Mouse (Mus musculus) heart, embryonic 12.5 days (tissue): ENCODE results near the gene Alg9. TPM values are rescaled to one million over a fixed set of nuclear protein-coding genes. Genes with fewer than 3 reads are reported as not detected.

Experiments used
- ATAC-seq: fragments of 200-750 bp; cut with Nextera tagmentation; 2 replicates; pipeline ENCODE4 v1.8.0; 2017; ENCODE audit warnings: moderate TSS enrichment, moderate library complexity; ENCODE audit not compliant: insufficient number of reproducible peaks, low FRiP score
- H3K27ac ChIP-seq: fragments of 300-500 bp; sonication (generic); 2 replicates; pipeline ENCODE4 v1.5.1; 2016; ENCODE audit warnings: mild to moderate bottlenecking, moderate library complexity; ENCODE audit not compliant: poor library complexity, severe bottlenecking
- H3K27me3 ChIP-seq: fragments of 300-500 bp; sonication (generic); replicated peaks from 2 replicates; pipeline ENCODE4 v1.6.1; 2016; ENCODE audit warnings: mild to moderate bottlenecking, moderate library complexity
- H3K36me3 ChIP-seq: fragments of 300-500 bp; sonication (generic); 2 replicates; pipeline ENCODE4 v1.6.1; 2016; ENCODE audit warnings: mild to moderate bottlenecking, moderate library complexity
- H3K4me1 ChIP-seq: fragments of 300-500 bp; sonication (generic); replicated peaks from 2 replicates; pipeline ENCODE4 v1.6.1; 2016; ENCODE audit warnings: mild to moderate bottlenecking
- H3K4me2 ChIP-seq: fragments of 300-500 bp; sonication (generic); 2 replicates; pipeline ENCODE4 v1.6.1; 2016; ENCODE audit warnings: mild to moderate bottlenecking, moderate library complexity
- H3K4me3 ChIP-seq: fragments of 300-500 bp; sonication (generic); 2 replicates; pipeline ENCODE4 v1.5.1; 2016; ENCODE audit warnings: mild to moderate bottlenecking
- H3K9ac ChIP-seq: fragments of 300-500 bp; sonication (generic); 2 replicates; pipeline ENCODE4 v1.6.1; 2016; ENCODE audit warnings: mild to moderate bottlenecking, moderate library complexity
- H3K9me3 ChIP-seq: fragments of 300-500 bp; sonication (generic); replicated peaks from 2 replicates; pipeline ENCODE4 v1.6.1; 2016; ENCODE audit warnings: mild to moderate bottlenecking, moderate library complexity
- WGBS: fragments of 180-500 bp; shearing (Covaris S2); methylation state at CpG from one replicate; pipeline ENCODE4 v1.1.7; 2016; 5-methylcytosine and 5-hydroxymethylcytosine counted together
- polyA plus RNA-seq: library from polyadenylated mRNA; unstranded; fragments of >200 nt; fragmentation: Nextera tagmentation; extraction: Ambion mirVana; gene quantifications from 2 replicates; pipeline ENCODE4 v1.2.1, GENCODE M21; 2016

Alg9 gene
- polyA plus RNA-seq, 1 experiment from 2014 or later, result 38.6 TPM

- Histone ChIP-seq H3K4me2 (no peak overlapping the region), H3K27me3 (no peaks in the 10 kb centered on the region), H3K27ac (no peak overlapping the region), H3K36me3 (no peaks in the 10 kb centered on the region), H3K9me3 (no peaks in the 10 kb centered on the region), H3K9ac (no peak overlapping the region), H3K4me1 (peaks cover 34% of the 10 kb centered on the region), H3K4me3 (no peak overlapping the region)
- no peak for ATAC-seq
- WGBS, result 74% methylated on average over 3 of the region's 3 CpGs
These were observed 32.6 kb upstream of the Alg9 start for GRCm38 (mm10) chr9:50742261-50742660.

- Histone ChIP-seq H3K36me3 (no peaks in the 10 kb centered on the region), H3K4me1 (peaks cover 37% of the 10 kb centered on the region), H3K4me3 (no peak overlapping the region), H3K27me3 (no peaks in the 10 kb centered on the region), H3K27ac (no peak overlapping the region), H3K4me2 (no peak overlapping the region), H3K9ac (no peak overlapping the region), H3K9me3 (no peaks in the 10 kb centered on the region)
- WGBS, result 64% methylated on average over 2 of the region's 2 CpGs
- no peak for ATAC-seq
These were observed 32.1 kb upstream of the Alg9 start for GRCm38 (mm10) chr9:50742744-50743143.

DNA sequence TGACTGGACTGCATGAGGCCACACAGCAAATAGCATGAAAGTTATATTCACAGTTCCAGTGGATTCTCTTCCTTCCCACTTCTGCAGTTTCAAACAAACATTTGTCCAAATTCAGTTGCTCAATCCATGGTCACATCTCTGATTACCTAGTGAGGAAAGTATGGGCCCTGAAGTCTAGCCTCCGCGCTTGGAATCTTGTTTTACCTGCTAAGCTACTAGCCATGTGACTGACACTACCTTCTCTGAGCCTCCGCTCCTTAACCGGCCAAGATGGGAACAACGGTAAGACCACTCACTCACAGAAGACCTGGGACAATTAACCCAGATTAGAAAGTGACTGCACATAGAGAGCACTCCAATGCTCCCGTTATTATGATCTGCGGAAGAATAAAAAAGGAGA is 29.0 kb upstream of the Alg9 start:
- Histone ChIP-seq H3K9ac (peak overlapping the region; percentile 78), H3K9me3 (no peaks in the 10 kb centered on the region), H3K36me3 (no peaks in the 10 kb centered on the region), H3K4me3 (peak overlapping the region; percentile 56), H3K4me2 (peak overlapping the region; percentile 81), H3K27me3 (no peaks in the 10 kb centered on the region), H3K4me1 (peaks cover 33% of the 10 kb centered on the region), H3K27ac (peak overlapping the region; percentile 75)
- no peak for ATAC-seq
- WGBS, result 17% methylated on average over 7 of the region's 7 CpGs

- H3K27ac ChIP-seq, result peak within 1 kb of the TSS; percentile 75
- peak within 1 kb of the TSS; percentile 56 for H3K4me3 ChIP-seq
- H3K36me3 ChIP-seq, result no peaks in the 10 kb centered on the region
- peak within 1 kb of the TSS; percentile 78 for H3K9ac ChIP-seq
- 2% methylated on average over 19 of the region's 19 CpGs for WGBS
- no peaks in the 10 kb centered on the region for H3K9me3 ChIP-seq
- peaks cover 33% of the 10 kb centered on the region for H3K4me1 ChIP-seq
- no peaks in the 10 kb centered on the region for H3K27me3 ChIP-seq
- no peak for ATAC-seq
- peak within 1 kb of the TSS; percentile 81 for H3K4me2 ChIP-seq
These were observed 28.6 kb upstream of the Alg9 start, which contains the start of gene 2310030G06Rik for GRCm38 (mm10) chr9:50746214-50746677. Gene 2310030G06Rik, minus strand, starts transcription at chr9:50746536.

DNA sequence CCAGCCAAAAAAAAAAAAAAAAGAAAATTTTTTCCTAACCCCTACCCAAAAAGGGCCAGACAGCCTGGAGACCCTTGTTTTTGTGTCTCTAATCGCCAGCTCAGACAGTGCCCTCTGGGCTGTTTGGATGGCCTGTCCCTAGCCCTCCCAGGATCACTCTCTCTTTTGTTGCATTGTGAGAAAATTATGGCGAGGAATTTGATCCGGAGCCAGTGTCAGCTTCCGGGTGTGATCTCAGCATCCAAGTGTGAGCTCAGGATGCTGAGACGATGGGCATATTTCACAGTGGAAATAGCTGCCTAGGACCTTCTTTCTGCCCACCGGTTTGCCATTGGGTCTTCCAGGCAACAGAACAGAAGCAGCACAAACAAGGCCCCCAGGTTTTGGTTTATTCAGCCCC is 24.1 kb upstream of the Alg9 start:
- H3K36me3 ChIP-seq, result peaks cover 9% of the 10 kb centered on the region
- ATAC-seq, result no peak
- H3K4me2 ChIP-seq, result peak overlapping the region; percentile 66
- peak overlapping the region; percentile 93 for H3K9ac ChIP-seq
- H3K4me3 ChIP-seq, result peak overlapping the region; percentile 74
- H3K27me3 ChIP-seq, result no peaks in the 10 kb centered on the region
- H3K4me1 ChIP-seq, result peaks cover 51% of the 10 kb centered on the region
- H3K27ac ChIP-seq, result peak overlapping the region; percentile 99
- no peaks in the 10 kb centered on the region for H3K9me3 ChIP-seq
- 42% methylated on average over 6 of the region's 6 CpGs for WGBS

DNA sequence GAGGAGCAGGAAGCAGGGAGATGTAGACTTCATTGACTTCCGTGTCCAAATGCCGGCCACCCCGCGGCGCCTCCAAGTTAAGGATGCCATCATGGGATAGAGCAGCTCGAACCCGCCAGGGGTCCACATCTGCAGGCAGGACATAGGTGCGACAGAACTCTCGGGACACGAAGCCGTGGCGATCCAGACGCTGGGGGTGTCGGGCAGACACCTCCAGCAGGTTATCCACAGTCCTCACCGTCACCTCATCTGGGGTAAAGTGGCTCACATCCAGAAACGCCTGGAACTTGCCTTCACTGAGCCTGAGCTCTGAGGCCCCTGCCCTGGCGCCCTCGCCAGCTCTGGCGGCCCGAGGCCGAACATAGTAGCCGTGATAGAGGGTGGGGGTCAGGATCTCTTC is 23.5 kb upstream of the Alg9 start, which contains the start of gene Cryab:
Gene Cryab, plus strand, starts transcription at position 3 of the 400 bp plus-strand sequence.
- Histone ChIP-seq H3K4me1 (peaks cover 52% of the 10 kb centered on the region), H3K4me3 (peak within 1 kb of the TSS; percentile 74), H3K4me2 (peak within 1 kb of the TSS; percentile 66), H3K9me3 (no peaks in the 10 kb centered on the region), H3K36me3 (peaks cover 15% of the 10 kb centered on the region), H3K9ac (peak within 1 kb of the TSS; percentile 93), H3K27me3 (no peaks in the 10 kb centered on the region), H3K27ac (peak within 1 kb of the TSS; percentile 99)
- 31% methylated on average over 22 of the region's 22 CpGs for WGBS
- ATAC-seq, result no peak; the same call in 1 of the 2 replicates

GRCm38 (mm10) chr9:50752054-50752602 is 22.7 kb upstream of the Alg9 start, which contains the start of gene Hspb2:
Gene Hspb2, minus strand, starts transcription at chr9:50752354.
- H3K27me3 ChIP-seq, result no peaks in the 10 kb centered on the region
- H3K9me3 ChIP-seq, result no peaks in the 10 kb centered on the region
- peaks cover 44% of the 10 kb centered on the region for H3K4me1 ChIP-seq
- H3K27ac ChIP-seq, result peak within 1 kb of the TSS; percentile 99
- peaks cover 21% of the 10 kb centered on the region for H3K36me3 ChIP-seq
- WGBS, result 33% methylated on average over 14 of the region's 14 CpGs
- H3K9ac ChIP-seq, result peak within 1 kb of the TSS; percentile 93
- ATAC-seq, result peak; percentile 83
- H3K4me2 ChIP-seq, result peak within 1 kb of the TSS; percentile 66
- peak within 1 kb of the TSS; percentile 74 for H3K4me3 ChIP-seq

GRCm38 (mm10) chr9:50752784-50753615 is 21.8 kb upstream of the Alg9 start:
- Histone ChIP-seq H3K9ac (peak overlapping the region; percentile 93), H3K4me1 (peaks cover 37% of the 10 kb centered on the region), H3K27me3 (no peaks in the 10 kb centered on the region), H3K4me3 (peak overlapping the region; percentile 74), H3K36me3 (peaks cover 21% of the 10 kb centered on the region), H3K9me3 (no peaks in the 10 kb centered on the region), H3K4me2 (peak overlapping the region; percentile 66), H3K27ac (peak overlapping the region; percentile 99)
- WGBS, result 34% methylated on average over 17 of the region's 17 CpGs
- ATAC-seq, result peak; percentile 84

- Histone ChIP-seq H3K9me3 (no peaks in the 10 kb centered on the region), H3K4me2 (peak overlapping the region; percentile 66), H3K4me1 (peaks cover 32% of the 10 kb centered on the region), H3K4me3 (peak overlapping the region; percentile 74), H3K36me3 (peaks cover 21% of the 10 kb centered on the region), H3K27ac (peak overlapping the region; percentile 99), H3K27me3 (no peaks in the 10 kb centered on the region), H3K9ac (peak overlapping the region; percentile 93)
- ATAC-seq, result no peak
- 9% methylated on average over 7 of the region's 7 CpGs for WGBS
These were observed 20.9 kb upstream of the Alg9 start for GRCm38 (mm10) chr9:50753947-50754346.

- Histone ChIP-seq H3K27ac (no peak overlapping the region), H3K4me3 (no peak overlapping the region), H3K4me2 (no peak overlapping the region), H3K36me3 (peaks cover 21% of the 10 kb centered on the region), H3K9ac (no peak overlapping the region), H3K27me3 (no peaks in the 10 kb centered on the region), H3K4me1 (peaks cover 28% of the 10 kb centered on the region), H3K9me3 (no peaks in the 10 kb centered on the region)
- ATAC-seq, result no peak
- 65% methylated on average over 5 of the region's 5 CpGs for WGBS
These were observed 18.1 kb upstream of the Alg9 start for GRCm38 (mm10) chr9:50756711-50757110.

DNA sequence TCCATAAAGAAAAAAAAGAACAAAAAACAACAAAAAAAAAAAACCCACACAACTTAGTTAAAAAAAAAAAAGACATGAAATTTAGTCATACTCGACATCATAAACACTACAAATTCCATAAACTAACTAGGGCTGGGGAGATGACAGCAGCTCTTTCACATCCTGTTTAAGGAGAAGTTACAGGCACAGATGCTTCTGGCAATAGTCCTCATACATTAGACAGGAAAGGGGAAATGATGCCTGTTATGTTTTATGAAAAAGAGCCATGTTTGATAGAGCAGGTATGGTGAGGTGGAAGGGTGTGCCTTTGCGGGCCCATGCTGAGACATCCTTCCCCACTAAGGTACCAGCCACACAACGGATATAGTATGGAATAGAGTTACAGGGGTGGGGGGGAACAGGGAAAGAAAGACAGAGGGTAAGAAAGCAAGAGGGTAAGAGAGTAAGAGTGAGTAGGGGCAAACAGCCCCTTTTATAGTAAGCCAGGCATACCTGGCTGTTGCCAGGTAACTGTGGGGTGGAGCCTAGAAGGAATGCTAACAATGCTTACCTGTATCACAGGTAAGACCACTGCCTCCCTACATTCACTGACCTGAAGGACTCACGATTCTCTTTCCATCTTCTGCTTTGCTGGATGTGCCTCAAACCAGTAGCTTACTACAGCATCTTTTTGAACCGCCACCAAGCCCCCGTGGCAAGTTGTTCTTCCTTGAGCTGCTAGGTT is 13.1 kb upstream of the Alg9 start:
- H3K4me2 ChIP-seq, result no peak overlapping the region
- no peak overlapping the region for H3K27ac ChIP-seq
- WGBS, result 61% methylated on average over 6 of the region's 6 CpGs
- ATAC-seq, result no peak
- peaks cover 3% of the 10 kb centered on the region for H3K36me3 ChIP-seq
- H3K9me3 ChIP-seq, result no peaks in the 10 kb centered on the region
- no peak overlapping the region for H3K4me3 ChIP-seq
- H3K27me3 ChIP-seq, result no peaks in the 10 kb centered on the region
- H3K4me1 ChIP-seq, result no peaks in the 10 kb centered on the region
- no peak overlapping the region for H3K9ac ChIP-seq
